Mouse (Mus musculus) midbrain, embryonic 13.5 days (tissue): ENCODE measurements at regions not wholly inside any gene's neighbourhood (a gene's known extent, or its start where the extent isn't known, plus 50 kb on each side); places are given as distances from the start of the nearest gene placed in this dataset.

Experiments
- ATAC-seq: fragments of 200-750 bp; cut with Nextera tagmentation; 2 replicates; pipeline ENCODE4 v1.8.0; 2017; ENCODE audit warnings: mild to moderate bottlenecking, moderate TSS enrichment, moderate library complexity
- H3K27ac ChIP-seq: fragments of 300-500 bp; sonication (generic); 2 replicates; pipeline ENCODE4 v1.5.1; 2015; ENCODE audit warnings: inconsistent platforms, mild to moderate bottlenecking, moderate library complexity
- H3K27me3 ChIP-seq: fragments of 300-500 bp; sonication (generic); 2 replicates; pipeline ENCODE4 v1.6.1; 2015; ENCODE audit warnings: mild to moderate bottlenecking, inconsistent platforms
- H3K36me3 ChIP-seq: fragments of 300-500 bp; sonication (generic); 2 replicates; pipeline ENCODE4 v1.6.1; 2015; ENCODE audit warnings: mild to moderate bottlenecking, inconsistent platforms
- H3K4me1 ChIP-seq: fragments of 300-500 bp; sonication (generic); replicated peaks from 2 replicates; pipeline ENCODE4 v1.6.1; 2015; ENCODE audit warnings: inconsistent platforms
- H3K4me2 ChIP-seq: fragments of 300-500 bp; sonication (generic); replicated peaks from 2 replicates; pipeline ENCODE4 v1.6.1; 2015; ENCODE audit warnings: moderate library complexity, mild to moderate bottlenecking, inconsistent platforms
- H3K4me3 ChIP-seq: fragments of 300-500 bp; sonication (generic); replicated peaks from 2 replicates; pipeline ENCODE4 v1.5.1; 2015; ENCODE audit warnings: mild to moderate bottlenecking, inconsistent platforms
- H3K9ac ChIP-seq: fragments of 300-500 bp; sonication (generic); replicated peaks from 2 replicates; pipeline ENCODE4 v1.6.1; 2015; ENCODE audit warnings: mild to moderate bottlenecking, inconsistent platforms
- H3K9me3 ChIP-seq: fragments of 300-500 bp; sonication (generic); 2 replicates; pipeline ENCODE4 v1.6.1; 2016; ENCODE audit warnings: mild to moderate bottlenecking, inconsistent platforms
- WGBS: fragments of 180-500 bp; shearing (Covaris S2); methylation state at CpG from one replicate; pipeline ENCODE4 v1.1.7; 2015; 5-methylcytosine and 5-hydroxymethylcytosine counted together

DNA sequence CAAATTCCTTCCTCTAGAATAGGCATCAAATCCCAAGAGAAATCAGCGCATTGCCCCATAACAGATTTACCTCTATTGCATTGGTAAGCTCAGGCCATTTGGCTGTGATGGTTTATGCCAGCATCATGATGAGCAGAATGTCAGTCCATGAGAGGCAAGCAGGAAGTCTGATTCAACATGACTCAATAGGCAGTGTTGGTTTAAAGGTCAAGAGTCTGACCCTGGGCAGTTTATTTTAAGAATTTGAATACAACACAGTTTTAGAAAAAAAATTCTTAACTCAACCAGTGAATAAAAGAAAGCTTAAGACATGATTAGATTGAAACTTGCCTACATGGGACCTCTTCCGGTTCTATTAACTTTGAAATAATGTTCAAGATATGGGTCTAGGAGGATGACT, 337.7 kb downstream of the Ppargc1a start:
- H3K27me3 ChIP-seq = no peaks in the 10 kb centered on the region
- H3K4me2 ChIP-seq = no peak overlapping the region
- H3K36me3 ChIP-seq = no peaks in the 10 kb centered on the region
- H3K9me3 ChIP-seq = no peaks in the 10 kb centered on the region
- no peaks in the 10 kb centered on the region for H3K4me1 ChIP-seq
- H3K4me3 ChIP-seq = no peak overlapping the region
- no peak overlapping the region for H3K9ac ChIP-seq
- H3K27ac ChIP-seq = no peak overlapping the region
- 93% methylated on average over 2 of the region's 2 CpGs for WGBS
- ATAC-seq = no peak

DNA sequence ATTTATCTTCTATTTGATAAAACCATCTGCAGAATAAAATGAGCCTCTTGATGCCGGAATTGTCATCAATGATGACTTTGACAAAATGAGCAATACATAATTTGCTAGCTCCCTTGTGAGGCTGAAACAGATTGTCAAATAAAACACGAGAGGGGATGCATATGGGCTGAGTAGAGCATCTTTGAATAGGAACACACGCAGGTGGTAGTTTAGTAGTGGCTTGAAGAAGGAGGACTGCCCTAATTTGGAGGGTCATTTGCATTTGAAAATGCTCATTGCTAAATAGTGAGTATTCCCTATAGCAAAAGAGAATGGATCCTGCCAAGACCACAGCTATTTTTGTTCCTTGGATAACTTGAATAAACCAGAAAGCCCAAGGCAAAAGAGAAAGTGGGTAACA, 339.5 kb downstream of the Ppargc1a start:
- Histone ChIP-seq H3K9me3 (no peaks in the 10 kb centered on the region), H3K4me1 (no peaks in the 10 kb centered on the region), H3K4me3 (no peak overlapping the region), H3K4me2 (no peak overlapping the region), H3K27ac (no peak overlapping the region), H3K9ac (no peak overlapping the region), H3K27me3 (no peaks in the 10 kb centered on the region), H3K36me3 (no peaks in the 10 kb centered on the region)
- 72% methylated on average over 3 of the region's 3 CpGs for WGBS
- ATAC-seq = no peak

DNA sequence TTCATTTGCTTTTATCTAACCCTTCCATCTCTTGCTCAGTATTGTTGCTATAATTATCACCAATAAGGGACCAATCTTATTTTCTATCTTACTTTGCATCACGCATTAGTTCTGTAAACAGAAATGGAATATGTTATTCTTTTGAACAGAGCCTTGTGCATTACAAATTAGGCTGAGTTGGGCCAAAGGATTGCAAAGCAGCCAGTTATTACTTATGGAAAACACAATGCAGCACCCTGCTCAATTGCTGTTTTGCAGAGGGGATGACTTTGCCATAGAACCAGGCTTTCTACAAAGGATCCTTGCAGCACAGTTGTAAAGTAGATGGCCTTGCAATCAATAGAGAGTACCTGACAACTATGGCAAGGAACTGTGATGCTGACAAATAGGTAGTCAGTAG, 364.3 kb downstream of the Ppargc1a start:
- no peak overlapping the region for H3K4me2 ChIP-seq
- H3K9ac ChIP-seq = no peak overlapping the region
- no peak overlapping the region for H3K27ac ChIP-seq
- no peak overlapping the region for H3K4me3 ChIP-seq
- no peaks in the 10 kb centered on the region for H3K27me3 ChIP-seq
- no peaks in the 10 kb centered on the region for H3K9me3 ChIP-seq
- 75% methylated on average over 1 of the region's 1 CpGs for WGBS
- no peaks in the 10 kb centered on the region for H3K4me1 ChIP-seq
- no peaks in the 10 kb centered on the region for H3K36me3 ChIP-seq
- ATAC-seq = no peak

DNA sequence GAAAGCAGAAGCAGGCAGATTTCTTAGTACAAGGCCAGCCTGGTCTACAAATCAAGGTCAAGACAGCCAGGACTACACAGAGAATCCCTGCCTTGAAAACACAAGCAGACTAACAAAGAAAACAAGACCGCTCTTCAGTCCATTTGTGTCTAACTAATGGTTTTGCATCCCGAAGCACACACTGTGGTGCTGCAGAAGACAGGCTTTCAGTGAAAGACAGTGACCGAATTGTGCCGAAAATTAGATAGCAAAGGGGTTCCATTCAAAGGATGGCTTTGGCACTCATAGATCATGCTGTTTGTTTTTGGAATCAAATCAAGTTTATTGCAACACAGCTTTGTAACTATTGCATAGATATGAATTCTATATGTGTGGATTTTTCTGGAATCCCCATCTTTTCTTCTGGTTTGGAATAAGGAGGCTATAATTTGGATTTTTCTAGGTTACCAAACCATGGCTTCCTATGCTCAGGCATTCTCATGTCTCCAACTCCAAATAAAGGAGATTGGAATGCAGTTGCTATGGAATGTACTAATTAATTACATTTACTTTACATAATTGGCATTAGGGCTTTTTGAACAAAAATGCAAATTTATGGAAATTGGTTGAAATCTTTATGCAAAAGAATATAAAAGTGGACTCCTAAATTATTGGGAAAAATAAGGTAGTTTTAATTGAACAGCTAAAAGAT, 364.9 kb downstream of the Ppargc1a start:
- no peaks in the 10 kb centered on the region for H3K4me1 ChIP-seq
- no peaks in the 10 kb centered on the region for H3K36me3 ChIP-seq
- no peak overlapping the region for H3K4me3 ChIP-seq
- no peaks in the 10 kb centered on the region for H3K27me3 ChIP-seq
- 80% methylated on average over 4 of the region's 4 CpGs for WGBS
- no peak for ATAC-seq
- H3K27ac ChIP-seq = no peak overlapping the region
- H3K9me3 ChIP-seq = no peaks in the 10 kb centered on the region
- H3K9ac ChIP-seq = no peak overlapping the region
- H3K4me2 ChIP-seq = no peak overlapping the region

DNA sequence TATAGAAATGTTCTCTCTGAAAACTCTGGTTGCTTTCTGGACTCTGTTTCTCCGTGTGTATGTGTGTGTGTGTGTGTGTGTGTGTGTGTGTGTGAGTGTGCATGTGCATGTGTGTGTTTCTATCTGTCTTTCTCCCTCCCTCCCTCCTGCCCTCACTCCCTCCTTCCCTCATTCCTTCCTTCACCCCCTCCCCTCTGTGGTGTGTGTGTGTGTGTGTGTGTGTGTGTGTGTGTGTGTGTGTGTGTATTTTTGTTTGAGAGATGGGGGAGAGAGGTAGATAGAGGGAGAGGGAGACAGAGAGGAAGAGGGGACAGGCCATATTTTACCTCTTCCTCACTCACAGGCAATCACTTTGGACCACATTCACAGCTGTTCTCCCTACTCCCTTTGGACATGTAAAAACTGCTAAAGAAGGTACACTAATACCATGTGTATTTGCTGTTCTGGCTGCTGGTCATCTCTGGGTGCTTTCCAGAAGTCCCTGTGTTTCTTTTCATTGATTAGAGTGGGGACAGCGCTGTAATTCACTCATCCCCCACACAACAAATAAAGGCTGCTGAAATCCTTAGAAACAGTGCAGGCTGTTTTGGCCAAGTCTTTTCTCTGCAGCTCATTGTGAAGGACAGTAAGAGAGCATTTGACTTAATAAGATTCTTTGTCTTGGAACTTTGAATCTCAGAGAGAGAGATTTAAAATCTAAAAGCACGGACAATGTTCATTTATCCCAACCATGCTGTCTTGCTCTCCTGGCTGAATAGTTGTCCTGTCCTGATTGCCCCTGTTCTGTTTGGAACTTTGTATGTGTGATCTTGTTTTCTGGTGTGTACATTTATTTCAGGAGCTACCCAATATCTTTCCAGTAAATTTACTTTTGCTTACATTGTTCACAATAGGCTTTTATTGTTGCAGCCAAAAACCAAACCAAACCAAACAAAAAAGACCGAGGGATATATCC, 370.9 kb downstream of the Ppargc1a start:
- H3K9ac ChIP-seq = no peak overlapping the region
- no peaks in the 10 kb centered on the region for H3K36me3 ChIP-seq
- no peaks in the 10 kb centered on the region for H3K27me3 ChIP-seq
- ATAC-seq = peak; percentile 65
- no peaks in the 10 kb centered on the region for H3K4me1 ChIP-seq
- no peak overlapping the region for H3K4me3 ChIP-seq
- no peak overlapping the region for H3K27ac ChIP-seq
- 47% methylated on average over 4 of the region's 4 CpGs for WGBS
- no peaks in the 10 kb centered on the region for H3K9me3 ChIP-seq
- H3K4me2 ChIP-seq = no peak overlapping the region

DNA sequence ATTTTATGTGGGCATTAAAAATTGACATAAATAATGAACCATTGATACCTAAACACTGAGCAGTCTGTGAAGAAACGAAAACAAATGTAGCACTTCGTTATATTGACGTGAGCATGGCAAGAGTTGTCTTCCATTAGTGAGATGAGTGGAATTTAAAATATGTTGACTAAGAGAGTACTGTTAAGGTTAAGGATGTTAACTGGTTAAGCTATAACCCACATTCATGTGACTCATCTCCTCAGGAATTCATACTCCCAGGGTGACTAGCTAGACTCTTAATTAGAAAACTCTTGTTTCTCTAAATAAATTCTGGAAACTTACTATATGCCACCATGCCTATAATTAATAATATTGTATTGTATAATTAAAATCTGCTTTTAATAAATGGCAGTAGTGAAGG, 376.9 kb downstream of the Ppargc1a start:
- H3K9me3 ChIP-seq = no peaks in the 10 kb centered on the region
- H3K27ac ChIP-seq = no peak overlapping the region
- H3K4me1 ChIP-seq = no peaks in the 10 kb centered on the region
- H3K4me3 ChIP-seq = no peak overlapping the region
- no peaks in the 10 kb centered on the region for H3K27me3 ChIP-seq
- H3K9ac ChIP-seq = no peak overlapping the region
- H3K36me3 ChIP-seq = no peaks in the 10 kb centered on the region
- 87% methylated on average over 3 of the region's 3 CpGs for WGBS
- H3K4me2 ChIP-seq = no peak overlapping the region
- ATAC-seq = no peak

DNA sequence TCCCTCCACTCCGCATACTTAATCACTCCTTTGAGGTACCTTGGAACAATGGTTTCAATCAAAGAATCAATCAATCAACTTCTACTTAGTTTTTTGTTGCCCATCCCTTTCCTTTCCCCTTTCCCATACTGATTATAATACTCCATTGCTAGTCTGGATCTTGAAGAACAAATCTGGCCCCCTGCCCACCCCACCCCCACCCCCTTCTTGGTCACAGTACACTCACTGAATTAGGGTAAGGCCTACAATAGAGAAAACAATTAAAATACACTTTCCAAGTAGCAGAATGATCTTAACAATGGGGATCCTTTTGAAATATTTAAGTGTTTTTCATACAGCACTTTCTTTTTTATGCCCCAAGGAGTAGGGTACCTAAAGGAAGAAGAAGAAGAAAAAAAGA, 397.7 kb downstream of the Ppargc1a start:
- Histone ChIP-seq H3K4me2 (no peak overlapping the region), H3K4me1 (no peaks in the 10 kb centered on the region), H3K9me3 (no peaks in the 10 kb centered on the region), H3K9ac (no peak overlapping the region), H3K27ac (no peak overlapping the region), H3K36me3 (no peaks in the 10 kb centered on the region), H3K27me3 (no peaks in the 10 kb centered on the region), H3K4me3 (no peak overlapping the region)
- no peak for ATAC-seq
- WGBS = 71% methylated on average over 1 of the region's 1 CpGs

DNA sequence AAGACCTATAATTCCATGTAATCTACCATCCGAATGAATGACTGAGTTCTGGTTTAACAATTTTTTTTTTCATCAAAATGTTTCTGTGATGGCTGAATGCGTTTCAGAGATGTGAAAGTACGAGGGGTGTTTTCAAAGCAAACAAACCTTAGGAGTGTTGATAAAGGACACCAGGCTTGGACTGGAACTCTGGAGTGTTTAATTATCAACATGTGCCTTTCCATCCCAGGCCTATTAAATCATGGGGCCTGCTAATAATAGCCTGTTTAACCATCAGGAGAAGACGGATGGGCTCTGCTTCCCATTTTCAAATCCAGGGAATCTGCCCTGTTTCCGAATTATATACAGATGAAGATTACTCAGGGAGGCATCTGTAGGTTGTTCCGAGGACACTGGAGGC, 399.3 kb downstream of the Ppargc1a start:
- Histone ChIP-seq H3K9ac (no peak overlapping the region), H3K9me3 (no peaks in the 10 kb centered on the region), H3K36me3 (no peaks in the 10 kb centered on the region), H3K4me1 (no peaks in the 10 kb centered on the region), H3K4me2 (no peak overlapping the region), H3K4me3 (no peak overlapping the region), H3K27me3 (no peaks in the 10 kb centered on the region), H3K27ac (no peak overlapping the region)
- ATAC-seq = no peak
- 81% methylated on average over 6 of the region's 6 CpGs for WGBS

DNA sequence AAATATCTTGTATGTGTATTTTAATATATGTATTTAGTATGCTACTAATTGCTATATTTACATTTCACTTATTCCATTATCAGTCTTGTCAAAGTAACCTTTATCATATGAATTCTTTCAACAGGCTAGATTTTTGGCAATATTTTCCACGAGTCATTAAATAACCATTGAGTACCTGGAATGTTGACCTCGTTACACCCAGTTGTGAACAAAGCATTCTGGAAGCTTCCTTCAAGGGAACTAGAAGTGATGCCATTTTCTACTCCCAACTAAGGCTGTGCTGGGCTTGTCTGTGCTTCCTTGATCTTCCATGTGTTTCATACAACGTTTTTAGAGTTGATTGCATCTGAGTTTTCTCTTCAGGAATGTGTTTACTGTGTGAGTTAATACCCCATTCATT, 410.6 kb downstream of the Ppargc1a start:
- 69% methylated on average over 3 of the region's 3 CpGs for WGBS
- H3K9me3 ChIP-seq = no peaks in the 10 kb centered on the region
- H3K27me3 ChIP-seq = no peaks in the 10 kb centered on the region
- H3K27ac ChIP-seq = no peak overlapping the region
- no peaks in the 10 kb centered on the region for H3K4me1 ChIP-seq
- ATAC-seq = no peak
- no peak overlapping the region for H3K4me3 ChIP-seq
- H3K36me3 ChIP-seq = no peaks in the 10 kb centered on the region
- H3K4me2 ChIP-seq = no peak overlapping the region
- no peak overlapping the region for H3K9ac ChIP-seq

DNA sequence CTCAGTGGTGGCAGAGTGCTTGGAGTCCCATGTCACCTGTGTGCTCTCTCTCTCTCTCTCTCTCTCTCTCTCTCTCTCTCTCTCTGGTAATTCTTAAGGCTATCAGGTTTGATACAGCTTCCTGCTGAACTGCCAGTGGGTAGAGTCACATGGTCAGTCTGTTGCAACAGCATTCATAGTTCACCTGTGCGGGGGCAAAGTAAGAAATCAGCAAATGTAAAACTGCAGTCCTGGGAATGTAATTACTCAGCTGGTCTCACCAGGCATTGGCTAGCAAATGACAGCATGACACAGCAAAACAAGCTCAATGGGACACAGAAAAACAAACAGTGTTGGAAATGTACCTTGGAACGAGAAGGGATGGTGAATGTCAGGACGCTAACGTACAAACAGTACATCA, 422.7 kb downstream of the Ppargc1a start:
- WGBS = 83% methylated on average over 4 of the region's 4 CpGs
- no peaks in the 10 kb centered on the region for H3K36me3 ChIP-seq
- H3K9ac ChIP-seq = no peak overlapping the region
- no peaks in the 10 kb centered on the region for H3K4me1 ChIP-seq
- no peak overlapping the region for H3K27ac ChIP-seq
- no peak overlapping the region for H3K4me2 ChIP-seq
- no peaks in the 10 kb centered on the region for H3K9me3 ChIP-seq
- H3K27me3 ChIP-seq = no peaks in the 10 kb centered on the region
- H3K4me3 ChIP-seq = no peak overlapping the region
- no peak for ATAC-seq

DNA sequence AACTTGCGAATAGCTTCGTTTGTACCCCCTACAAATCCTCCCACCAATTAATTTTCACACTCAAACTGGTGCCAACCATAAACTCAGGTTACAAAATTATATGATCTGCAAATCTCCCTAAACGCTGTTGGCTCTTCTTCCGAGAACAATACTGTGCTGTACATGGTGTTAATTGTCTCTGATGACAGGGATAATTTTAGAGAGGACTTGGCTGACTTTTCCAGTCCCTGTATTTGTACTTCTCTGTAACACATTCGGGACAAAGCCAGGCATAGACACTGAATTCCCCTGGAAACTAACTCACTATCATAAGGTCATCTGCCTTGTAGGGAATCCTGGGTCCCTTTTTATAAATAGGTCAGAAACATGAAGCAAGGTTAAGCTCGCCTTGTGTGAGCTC, 442.4 kb downstream of the Ppargc1a start:
- no peak overlapping the region for H3K9ac ChIP-seq
- no peak overlapping the region for H3K27ac ChIP-seq
- no peaks in the 10 kb centered on the region for H3K4me1 ChIP-seq
- no peak overlapping the region for H3K4me3 ChIP-seq
- H3K27me3 ChIP-seq = no peaks in the 10 kb centered on the region
- ATAC-seq = no peak
- no peak overlapping the region for H3K4me2 ChIP-seq
- no peaks in the 10 kb centered on the region for H3K9me3 ChIP-seq
- H3K36me3 ChIP-seq = no peaks in the 10 kb centered on the region
- WGBS = 88% methylated on average over 6 of the region's 6 CpGs

DNA sequence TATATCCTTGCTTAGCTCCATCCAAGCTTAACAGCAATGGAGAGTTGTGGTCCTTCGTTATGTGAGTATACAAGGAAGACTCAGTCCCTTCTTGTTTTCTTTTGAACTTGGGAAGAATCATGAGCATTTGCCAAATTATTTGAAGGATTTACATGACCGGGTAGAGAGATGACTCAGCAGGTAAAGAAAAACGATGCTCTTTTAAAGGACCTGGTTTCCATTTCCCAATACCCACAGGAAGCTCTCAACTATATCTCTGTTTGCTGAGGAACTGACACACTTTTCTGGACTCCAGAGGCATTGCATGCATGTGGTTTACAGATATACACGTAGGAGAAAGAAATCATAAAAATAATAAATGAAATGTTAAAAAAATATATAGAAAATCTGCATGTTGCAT, 457.5 kb downstream of the Ppargc1a start:
- Histone ChIP-seq H3K36me3 (no peaks in the 10 kb centered on the region), H3K27ac (no peak overlapping the region), H3K27me3 (no peaks in the 10 kb centered on the region), H3K4me3 (no peak overlapping the region), H3K4me1 (no peaks in the 10 kb centered on the region), H3K9ac (no peak overlapping the region), H3K4me2 (no peak overlapping the region), H3K9me3 (no peaks in the 10 kb centered on the region)
- no peak for ATAC-seq
- 78% methylated on average over 4 of the region's 4 CpGs for WGBS
